Mouse (Mus musculus) testis, adult 2 months (tissue): ENCODE data around the gene Map4k4. TPM values are rescaled to one million over a fixed set of nuclear protein-coding genes. Genes with fewer than 3 reads are reported as not detected.

Experiments used
- H3K27ac ChIP-seq: fragments of 200-500 bp; 2 replicates; pipeline ENCODE4 v1.5.1; 2012; ENCODE audit warnings: low read depth, low read length; ENCODE audit not compliant: control insufficient read depth, insufficient read depth
- H3K27me3 ChIP-seq: fragments of 200-500 bp; 2 replicates; pipeline ENCODE4 v1.6.1; 2012; ENCODE audit warnings: mild to moderate bottlenecking, low read length, moderate library complexity; ENCODE audit not compliant: control insufficient read depth, insufficient read depth
- H3K36me3 ChIP-seq: fragments of 200-500 bp; 2 replicates; pipeline ENCODE4 v1.6.1; 2012; ENCODE audit warnings: mild to moderate bottlenecking, low read length; ENCODE audit not compliant: control insufficient read depth, insufficient read depth
- H3K4me1 ChIP-seq: fragments of 200-500 bp; 2 replicates; pipeline ENCODE4 v1.6.1; 2012; ENCODE audit warnings: low read length; ENCODE audit not compliant: control insufficient read depth, insufficient read depth
- H3K4me3 ChIP-seq: fragments of 200-500 bp; 2 replicates; pipeline ENCODE4 v1.5.1; 2012; ENCODE audit warnings: low read depth, mild to moderate bottlenecking, low read length, moderate library complexity, mixed read lengths; ENCODE audit not compliant: control insufficient read depth
- CTCF ChIP-seq: fragments of 200-500 bp; IDR thresholded peaks from 2 replicates; pipeline ENCODE4 v1.5.1; 2012; ENCODE audit warnings: low read depth, mild to moderate bottlenecking, inconsistent platforms, low read length, moderate library complexity; ENCODE audit not compliant: control insufficient read depth, insufficient read depth, insufficient replicate concordance
- POLR2A ChIP-seq: fragments of 200-500 bp; IDR thresholded peaks from 2 replicates; pipeline ENCODE4 v1.6.1; 2012; ENCODE audit warnings: low read depth, mild to moderate bottlenecking, inconsistent platforms, low read length, moderate library complexity; ENCODE audit not compliant: control insufficient read depth
- polyA plus RNA-seq: library from polyadenylated mRNA; depleted of rRNA; stranded (reverse); fragments of >200 nt; gene quantifications from 2 replicates; pipeline ENCODE4 v1.2.3, GENCODE M21; 2012

The Map4k4 gene
- polyA plus RNA-seq, 1 experiment = 25.6 TPM

DNA sequence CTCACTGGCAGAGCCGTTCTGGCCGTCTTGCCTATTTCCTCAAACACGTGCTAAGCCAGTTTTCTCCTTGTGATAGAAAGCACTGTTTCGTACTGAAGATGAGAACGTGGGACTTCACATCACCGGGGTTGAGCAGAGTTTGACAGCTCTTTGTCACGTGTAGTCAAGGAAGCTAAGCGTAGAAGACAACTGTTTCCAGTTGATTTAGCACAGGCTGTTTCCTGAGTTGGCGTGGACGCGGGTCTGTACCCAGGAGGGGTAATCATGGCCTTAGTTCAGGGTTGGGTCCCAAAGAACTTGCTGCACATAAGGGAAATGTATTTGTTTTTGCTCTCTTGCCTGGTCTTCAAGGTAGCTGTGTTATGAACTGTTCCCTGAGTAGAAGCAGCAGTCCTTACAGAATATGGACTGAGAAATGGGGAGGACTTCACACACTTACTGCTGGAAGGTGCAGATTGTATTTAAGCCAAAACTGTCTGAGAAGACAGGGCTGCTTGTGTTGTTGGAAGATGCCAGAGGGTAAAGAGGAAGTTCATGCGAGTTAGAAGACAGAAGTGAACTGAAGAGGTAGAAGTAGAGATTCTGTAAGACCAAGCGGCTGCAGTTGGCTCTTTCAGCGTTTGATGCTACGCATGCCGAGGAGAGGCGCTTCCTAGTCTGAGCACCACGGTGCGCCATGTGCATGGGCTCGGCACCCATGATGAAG is 78.2 kb downstream of the Map4k4 start:
- no peaks in the 10 kb centered on the region for H3K4me1 ChIP-seq
- no peaks in the 10 kb centered on the region for H3K27me3 ChIP-seq
- no peak overlapping the region for H3K27ac ChIP-seq
- no peak overlapping the region for H3K4me3 ChIP-seq
- TF ChIP-seq POLR2A = no peak
- no peak for TF ChIP-seq CTCF
- no peaks in the 10 kb centered on the region for H3K36me3 ChIP-seq

GRCm38 (mm10) chr1:39980314-39981290 is 79.9 kb downstream of the Map4k4 start:
- no peak overlapping the region for H3K27ac ChIP-seq
- TF ChIP-seq CTCF (no peak), POLR2A (no peak)
- no peaks in the 10 kb centered on the region for H3K36me3 ChIP-seq
- H3K4me3 ChIP-seq = no peak overlapping the region
- H3K27me3 ChIP-seq = no peaks in the 10 kb centered on the region
- H3K4me1 ChIP-seq = no peaks in the 10 kb centered on the region

- no peak overlapping the region for H3K27ac ChIP-seq
- TF ChIP-seq CTCF (no peak), POLR2A (no peak)
- H3K36me3 ChIP-seq = no peaks in the 10 kb centered on the region
- no peaks in the 10 kb centered on the region for H3K27me3 ChIP-seq
- no peak overlapping the region for H3K4me3 ChIP-seq
- no peaks in the 10 kb centered on the region for H3K4me1 ChIP-seq
Observed at GRCm38 (mm10) chr1:39981970-39982369, 81.3 kb downstream of the Map4k4 start.

- Histone ChIP-seq H3K27ac (no peak overlapping the region), H3K4me1 (no peaks in the 10 kb centered on the region), H3K36me3 (no peaks in the 10 kb centered on the region), H3K4me3 (no peak overlapping the region), H3K27me3 (no peaks in the 10 kb centered on the region)
- no peak for TF ChIP-seq CTCF
- TF ChIP-seq POLR2A = no peak
Observed at GRCm38 (mm10) chr1:39982727-39983487, 82.2 kb downstream of the Map4k4 start.

DNA sequence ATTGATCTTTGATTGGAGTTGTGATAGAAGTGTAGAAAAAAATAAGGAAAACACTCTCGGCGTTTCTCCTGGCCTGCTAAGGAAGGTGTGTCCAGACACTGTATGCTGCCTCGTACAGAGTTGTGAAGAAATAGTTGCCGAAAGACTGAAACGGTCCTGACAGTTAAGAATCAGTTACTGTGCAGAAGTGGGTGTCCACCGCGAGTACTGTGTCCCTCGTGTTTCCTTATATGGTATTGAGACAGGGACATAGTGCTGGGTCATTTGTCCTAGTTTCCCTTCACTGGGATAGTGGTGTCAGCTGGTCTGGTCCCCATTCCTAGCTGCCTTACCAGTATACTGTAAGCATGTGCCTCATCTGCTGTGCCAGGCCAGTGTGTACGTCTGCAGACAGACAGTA is 83.6 kb downstream of the Map4k4 start:
- Histone ChIP-seq H3K4me1 (no peaks in the 10 kb centered on the region), H3K36me3 (no peaks in the 10 kb centered on the region), H3K4me3 (peak overlapping the region; percentile 56), H3K27me3 (no peaks in the 10 kb centered on the region), H3K27ac (no peak overlapping the region)
- TF ChIP-seq POLR2A = no peak

GRCm38 (mm10) chr1:39986820-39987219 is 86.1 kb downstream of the Map4k4 start:
- Histone ChIP-seq H3K27me3 (no peaks in the 10 kb centered on the region), H3K27ac (no peak overlapping the region), H3K4me1 (no peaks in the 10 kb centered on the region), H3K36me3 (no peaks in the 10 kb centered on the region), H3K4me3 (no peak overlapping the region)
- TF ChIP-seq CTCF (no peak), POLR2A (no peak)

GRCm38 (mm10) chr1:39988841-39989240 is 88.1 kb downstream of the Map4k4 start:
- TF ChIP-seq POLR2A (no peak), CTCF (no peak)
- H3K4me1 ChIP-seq = no peaks in the 10 kb centered on the region
- no peaks in the 10 kb centered on the region for H3K36me3 ChIP-seq
- H3K4me3 ChIP-seq = no peak overlapping the region
- H3K27ac ChIP-seq = no peak overlapping the region
- H3K27me3 ChIP-seq = no peaks in the 10 kb centered on the region
